Mouse (Mus musculus) forebrain, postnatal 0 days (tissue): Measurements from ENCODE around the gene 1700017D01Rik. TPM values are rescaled to one million over a fixed set of nuclear protein-coding genes. Genes with fewer than 3 reads are reported as not detected.

Experiments used
- ATAC-seq: fragments of 200-750 bp; cut with Nextera tagmentation; 2 replicates; pipeline ENCODE4 v1.8.0; 2017; ENCODE audit warnings: mild to moderate bottlenecking, moderate library complexity
- DNase-seq: peaks from one replicate; pipeline ENCODE4 v3.0.0-alpha.2; 2015
- H3K27ac ChIP-seq: fragments of 300-500 bp; sonication (generic); 2 replicates; pipeline ENCODE4 v1.5.1; 2014; ENCODE audit warnings: low read depth, mild to moderate bottlenecking, antibody characterized with exemption, low read length, moderate library complexity, mixed read lengths
- H3K27me3 ChIP-seq: fragments of 300-500 bp; sonication (generic); 2 replicates; pipeline ENCODE4 v1.6.1; 2014; ENCODE audit warnings: mild to moderate bottlenecking, low read length, mixed read lengths; ENCODE audit not compliant: insufficient read depth
- H3K36me3 ChIP-seq: fragments of 300-500 bp; sonication (generic); 2 replicates; pipeline ENCODE4 v1.6.1; 2014; ENCODE audit warnings: mild to moderate bottlenecking, moderate library complexity; ENCODE audit not compliant: insufficient read depth
- H3K4me1 ChIP-seq: fragments of 300-500 bp; sonication (generic); 2 replicates; pipeline ENCODE4 v1.6.1; 2014; ENCODE audit warnings: antibody characterized with exemption; ENCODE audit not compliant: insufficient read depth
- H3K4me2 ChIP-seq: fragments of 300-500 bp; sonication (generic); 2 replicates; pipeline ENCODE4 v1.6.1; 2014; ENCODE audit warnings: low read depth, mild to moderate bottlenecking, moderate library complexity
- H3K4me3 ChIP-seq: fragments of 300-500 bp; sonication (generic); 2 replicates; pipeline ENCODE4 v1.5.1; 2014; ENCODE audit warnings: low read depth, low read length, mixed read lengths
- H3K9ac ChIP-seq: fragments of 300-500 bp; sonication (generic); 2 replicates; pipeline ENCODE4 v1.6.1; 2014; ENCODE audit warnings: mild to moderate bottlenecking
- H3K9me3 ChIP-seq: fragments of 300-500 bp; sonication (generic); 2 replicates; pipeline ENCODE4 v1.6.1; 2016; ENCODE audit warnings: low read length
- CTCF ChIP-seq: sonication (generic); IDR thresholded peaks from 2 replicates; pipeline ENCODE4 v1.5.1; 2016; ENCODE audit warnings: antibody characterized with exemption, control low read depth, low read depth
- whole genome bisulfite sequencing: fragments of 180-500 bp; shearing (Covaris S2); extraction: QIAGEN DNeasy Blood & Tissue Kit; methylation state at CpG from one replicate; pipeline ENCODE4 v1.1.7; 2014; 5-methylcytosine and 5-hydroxymethylcytosine counted together
- polyA plus RNA-seq: library from polyadenylated mRNA; unstranded; fragments of >200 nt; fragmentation: Nextera tagmentation; extraction: Ambion mirVana; gene quantifications from 2 replicates; pipeline ENCODE4 v1.2.1, GENCODE M21; 2015
- total RNA-seq: library from RNA; depleted of rRNA; stranded (reverse); fragments of >200 nt; gene quantifications from 2 replicates; pipeline ENCODE4 v1.2.3, GENCODE M21; 2014; rRNA removed

The 1700017D01Rik gene
- total and polyA plus RNA-seq, 2 experiments from 2014 or later, result not detected

GRCm38 (mm10) chr19:11049426-11049825 is 81.2 kb downstream of the 1700017D01Rik start:
- H3K36me3 ChIP-seq, result no peaks in the 10 kb centered on the region
- H3K4me1 ChIP-seq, result no peaks in the 10 kb centered on the region
- ATAC-seq (no peak), DNase-seq (no peak)
- no peak overlapping the region for H3K27ac ChIP-seq
- H3K9ac ChIP-seq, result no peak overlapping the region
- no peaks in the 10 kb centered on the region for H3K9me3 ChIP-seq
- TF ChIP-seq CTCF, result no peak
- no peak overlapping the region for H3K4me3 ChIP-seq
- no peak overlapping the region for H3K4me2 ChIP-seq
- no peaks in the 10 kb centered on the region for H3K27me3 ChIP-seq

GRCm38 (mm10) chr19:11048503-11048902 is 82.2 kb downstream of the 1700017D01Rik start:
- Histone ChIP-seq H3K4me2 (no peak overlapping the region), H3K9ac (no peak overlapping the region), H3K9me3 (no peaks in the 10 kb centered on the region), H3K4me1 (no peaks in the 10 kb centered on the region), H3K27ac (no peak overlapping the region), H3K27me3 (no peaks in the 10 kb centered on the region), H3K4me3 (no peak overlapping the region), H3K36me3 (no peaks in the 10 kb centered on the region)
- no peak for ATAC-seq
- no peak for DNase-seq
- TF ChIP-seq CTCF, result no peak
- 71% methylated on average over 1 of the region's 1 CpGs for WGBS

GRCm38 (mm10) chr19:11048009-11048408 is 82.7 kb downstream of the 1700017D01Rik start:
- no peaks in the 10 kb centered on the region for H3K27me3 ChIP-seq
- H3K9me3 ChIP-seq, result no peaks in the 10 kb centered on the region
- H3K9ac ChIP-seq, result no peak overlapping the region
- 77% methylated on average over 6 of the region's 6 CpGs for WGBS
- no peak overlapping the region for H3K4me2 ChIP-seq
- no peak for DNase-seq
- no peak overlapping the region for H3K4me3 ChIP-seq
- H3K36me3 ChIP-seq, result no peaks in the 10 kb centered on the region
- no peak for ATAC-seq
- no peaks in the 10 kb centered on the region for H3K4me1 ChIP-seq
- H3K27ac ChIP-seq, result no peak overlapping the region
- no peak for TF ChIP-seq CTCF

Other genes with a start within 250 kb of the 1700017D01Rik start
- 22.2 and 25.5 TPM in 2 replicates for gene Tmem109, start 248.9 kb downstream of the 1700017D01Rik start, total RNA-seq
- gene Tmem109, start 248.9 kb downstream of the 1700017D01Rik start, polyA plus RNA-seq, result 33.7 and 38.8 TPM in 2 replicates
- 243 and 271 TPM in 2 replicates for gene Prpf19, start 235.6 kb downstream of the 1700017D01Rik start, total RNA-seq
- gene Prpf19, start 235.6 kb downstream of the 1700017D01Rik start, polyA plus RNA-seq, result 35.6 and 36.9 TPM in 2 replicates
- gene Zp1, start 210.2 kb downstream of the 1700017D01Rik start, total RNA-seq, result 0.10 and 0.23 TPM in 2 replicates
- gene Zp1, start 210.2 kb downstream of the 1700017D01Rik start, polyA plus RNA-seq, result 0.59 and 0.68 TPM in 2 replicates
- 0.57 and 0.77 TPM in 2 replicates for gene Ptgdr2, start 193.7 kb downstream of the 1700017D01Rik start, total RNA-seq
- gene Ptgdr2, start 193.7 kb downstream of the 1700017D01Rik start, polyA plus RNA-seq, result 0.05 and 0.10 TPM in 2 replicates
- gene Ccdc86, start 181.6 kb downstream of the 1700017D01Rik start, total RNA-seq, result 6.2 and 6.8 TPM in 2 replicates
- 12.7 and 16.6 TPM in 2 replicates for gene Ccdc86, start 181.6 kb downstream of the 1700017D01Rik start, polyA plus RNA-seq
- not detected in 2 replicates for gene Ms4a10, start 156.2 kb downstream of the 1700017D01Rik start, total RNA-seq
- gene Ms4a10, start 156.2 kb downstream of the 1700017D01Rik start, polyA plus RNA-seq, result not detected in 2 replicates
- gene Ms4a15, start 137.6 kb downstream of the 1700017D01Rik start, total RNA-seq, result 2.1 and 3.2 TPM in 2 replicates
- gene Ms4a15, start 137.6 kb downstream of the 1700017D01Rik start, polyA plus RNA-seq, result 3.0 and 4.8 TPM in 2 replicates
- not detected in 2 replicates for gene Ms4a18, start 112.8 kb downstream of the 1700017D01Rik start, total RNA-seq
- gene Ms4a18, start 112.8 kb downstream of the 1700017D01Rik start, polyA plus RNA-seq, result not detected in 2 replicates
- gene Ms4a8a, start 49.8 kb downstream of the 1700017D01Rik start, total RNA-seq, result not detected in 2 replicates
- not detected in 2 replicates for gene Ms4a8a, start 49.8 kb downstream of the 1700017D01Rik start, polyA plus RNA-seq
- not detected in 2 replicates for gene 1700025F22Rik, start 34.4 kb upstream of the 1700017D01Rik start, total RNA-seq
- not detected in 2 replicates for gene 1700025F22Rik, start 34.4 kb upstream of the 1700017D01Rik start, polyA plus RNA-seq
- gene Ms4a13, start 65.9 kb upstream of the 1700017D01Rik start, total RNA-seq, result not detected in 2 replicates
- gene Ms4a13, start 65.9 kb upstream of the 1700017D01Rik start, polyA plus RNA-seq, result not detected in 2 replicates
- gene Ms4a12, start 101.6 kb upstream of the 1700017D01Rik start, total RNA-seq, result not detected in 2 replicates
- not detected in 2 replicates for gene Ms4a12, start 101.6 kb upstream of the 1700017D01Rik start, polyA plus RNA-seq
- 0.14 TPM in 1 of 2 replicates, not detected in the other for gene Ms4a1, start 135.4 kb upstream of the 1700017D01Rik start, total RNA-seq
- 0.05 TPM in 1 of 2 replicates, not detected in the other for gene Ms4a1, start 135.4 kb upstream of the 1700017D01Rik start, polyA plus RNA-seq
- not detected in 2 replicates for gene Ms4a5, start 153.0 kb upstream of the 1700017D01Rik start, total RNA-seq
- gene Ms4a5, start 153.0 kb upstream of the 1700017D01Rik start, polyA plus RNA-seq, result not detected in 2 replicates
- gene Ms4a14, start 183.6 kb upstream of the 1700017D01Rik start, total RNA-seq, result not detected in 2 replicates
- 0.08 TPM in 1 of 2 replicates, not detected in the other for gene Ms4a14, start 183.6 kb upstream of the 1700017D01Rik start, polyA plus RNA-seq
- 0.77 and 1.1 TPM in 2 replicates for gene Ms4a7, start 205.3 kb upstream of the 1700017D01Rik start, total RNA-seq
- 3.3 and 4.0 TPM in 2 replicates for gene Ms4a7, start 205.3 kb upstream of the 1700017D01Rik start, polyA plus RNA-seq
- 1.2 TPM in 1 of 2 replicates, not detected in the other for gene Ms4a4a, start 244.6 kb upstream of the 1700017D01Rik start, total RNA-seq
- 0.58 and 2.9 TPM in 2 replicates for gene Ms4a4a, start 244.6 kb upstream of the 1700017D01Rik start, polyA plus RNA-seq